Mouse (Mus musculus): ENCODE measurements around the gene Neurl3. TPM values are rescaled to one million over a fixed set of nuclear protein-coding genes. Genes with fewer than 3 reads are reported as not detected.

The Neurl3 gene
- total RNA-seq, 2 experiments from 2014 or later = 1.9 to 2.5 TPM

DNA sequence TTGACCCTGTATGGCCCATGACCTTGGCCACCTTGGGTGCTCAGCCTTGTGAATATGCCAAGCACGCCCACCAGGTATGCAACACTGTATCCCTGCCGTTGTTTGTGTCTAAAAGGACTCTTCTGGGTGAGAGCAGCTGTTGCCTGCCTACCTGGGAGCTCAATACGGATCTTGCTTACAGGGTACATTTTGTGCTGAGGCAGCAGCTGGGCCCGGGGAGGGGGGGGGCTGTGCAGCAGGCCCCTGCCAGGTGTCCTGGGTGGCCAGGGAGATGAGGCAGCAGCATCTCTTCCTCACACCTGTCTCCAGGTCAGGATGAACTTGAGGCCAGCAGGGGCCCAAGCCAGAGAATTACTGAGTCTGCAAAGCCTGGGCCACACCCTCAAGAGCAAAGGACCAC lies 23.6 kb upstream of the Neurl3 start:
- DNase-seq = no peak

GRCm38 (mm10) chr1:36296466-36297149 lies 22.1 kb upstream of the Neurl3 start:
- no peak for DNase-seq

- no peak for DNase-seq
Observed at GRCm38 (mm10) chr1:36294402-36294801, 19.9 kb upstream of the Neurl3 start.

GRCm38 (mm10) chr1:36293470-36293869 lies 19.0 kb upstream of the Neurl3 start:
- no peak for DNase-seq

- no peak for DNase-seq
Observed at GRCm38 (mm10) chr1:36281849-36282248, 7.4 kb upstream of the Neurl3 start.

DNA sequence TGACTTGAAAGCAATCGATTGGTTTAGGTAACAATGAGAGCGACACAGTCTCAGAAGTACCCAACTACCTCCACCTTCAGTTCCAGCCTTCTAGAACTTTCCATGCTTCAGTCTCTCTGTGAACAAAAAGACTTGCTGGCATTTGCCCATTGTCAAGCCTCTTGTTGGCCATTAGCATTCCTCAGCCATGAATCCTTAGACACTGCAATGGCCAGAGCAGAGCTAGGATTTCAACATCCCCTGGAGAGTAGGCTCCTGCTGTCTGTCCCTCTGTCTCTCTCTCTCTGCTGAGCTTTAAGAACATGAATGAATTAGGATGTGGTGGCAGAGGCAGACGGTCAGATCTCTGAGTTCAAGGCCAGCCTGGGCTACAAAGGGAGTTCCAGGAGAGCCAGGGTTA lies 6.5 kb upstream of the Neurl3 start:
- no peak for DNase-seq

DNA sequence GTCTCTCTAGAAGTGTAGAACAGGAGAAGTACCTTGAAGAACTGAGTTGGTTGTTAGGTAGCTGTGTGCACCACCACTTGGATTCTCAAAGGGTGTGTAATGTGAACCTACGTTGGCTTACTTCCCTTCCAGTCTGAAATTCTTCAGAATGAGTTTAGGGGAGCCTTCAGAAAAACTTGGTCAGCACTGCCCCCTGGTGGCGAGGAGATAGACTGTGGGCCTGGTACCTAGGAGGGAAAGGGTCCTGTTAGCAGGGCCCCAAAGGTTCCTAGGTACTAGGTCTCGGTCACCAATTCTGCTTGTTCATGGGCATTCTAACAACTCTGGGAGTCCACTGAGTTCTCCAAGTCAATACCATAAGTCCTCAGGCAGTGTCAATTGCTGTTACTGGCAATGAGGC lies 4.7 kb upstream of the Neurl3 start:
- DNase-seq = peak; percentile 89

DNA sequence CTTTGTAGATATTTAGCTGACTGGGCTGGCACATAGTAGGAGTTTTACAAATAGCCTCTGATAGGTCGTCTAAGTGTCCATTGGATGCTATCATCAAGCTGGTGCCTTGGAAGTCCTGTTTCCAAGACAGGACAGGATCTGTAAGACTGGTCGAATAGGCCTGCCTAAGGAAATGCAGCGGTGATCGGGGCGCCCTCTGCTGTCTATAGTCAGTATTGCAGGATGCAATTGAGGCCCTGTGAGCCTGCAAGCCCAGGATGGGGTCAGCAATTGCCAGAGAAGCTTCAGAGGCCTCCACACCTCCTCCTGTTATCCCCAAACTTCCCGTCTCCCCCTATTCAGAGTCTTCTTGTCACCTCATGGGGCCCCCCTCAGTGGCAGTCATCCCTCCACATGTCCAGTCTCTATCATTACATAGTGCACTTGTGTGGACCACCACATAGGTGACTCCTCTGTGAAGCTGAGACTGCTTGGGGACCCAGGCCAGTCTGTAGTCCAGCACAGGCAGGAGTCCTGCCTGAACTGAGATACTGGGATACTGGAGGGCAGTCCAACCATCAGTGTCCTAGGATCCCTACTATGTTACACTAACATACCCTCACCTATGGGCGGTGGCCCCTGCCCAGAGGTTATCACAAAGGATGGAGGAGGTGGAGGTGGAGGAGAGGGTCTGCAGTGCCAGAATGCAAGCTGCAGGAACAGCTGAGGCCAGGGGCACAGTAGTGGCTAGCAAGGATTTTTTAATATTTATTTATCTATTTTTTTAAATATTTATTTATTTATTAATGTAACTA lies 3.0 kb upstream of the Neurl3 start:
- peak; percentile 87 for DNase-seq

DNA sequence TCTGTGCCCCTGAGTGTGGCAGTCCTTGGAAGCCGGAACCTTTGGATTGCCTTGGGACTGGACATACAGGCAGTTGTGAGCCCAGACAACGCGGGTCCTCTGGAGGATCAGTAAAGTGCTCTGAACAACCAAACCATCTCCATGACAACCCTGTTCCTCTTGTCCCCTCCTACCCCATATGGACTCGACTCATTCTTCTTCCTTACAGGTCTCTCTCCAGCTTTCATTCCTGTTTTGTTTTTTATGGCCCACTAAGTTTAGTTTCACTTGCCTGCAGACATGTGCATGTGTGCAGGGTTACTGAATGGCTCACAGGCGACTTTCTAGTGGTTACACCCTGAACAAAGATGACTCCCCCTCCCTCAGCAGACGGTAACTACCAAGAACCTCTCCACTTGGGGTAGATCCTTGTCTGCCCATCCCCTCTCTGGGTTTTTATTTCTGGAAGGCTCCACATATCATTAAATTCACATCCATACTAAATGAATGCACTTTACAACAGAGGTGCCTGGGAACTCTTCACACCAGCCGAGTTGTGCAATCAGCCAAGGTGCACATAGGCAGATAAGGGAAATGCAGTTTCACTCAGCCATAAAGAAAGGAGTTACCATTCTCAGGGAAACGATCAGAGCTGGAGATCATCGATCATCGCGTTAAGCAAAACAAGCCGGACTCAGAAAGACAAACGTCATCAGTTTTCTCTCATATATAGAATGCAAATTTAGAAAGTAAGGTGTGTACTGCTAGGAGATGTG lies 1.3 kb upstream of the Neurl3 start:
- DNase-seq = no peak

DNA sequence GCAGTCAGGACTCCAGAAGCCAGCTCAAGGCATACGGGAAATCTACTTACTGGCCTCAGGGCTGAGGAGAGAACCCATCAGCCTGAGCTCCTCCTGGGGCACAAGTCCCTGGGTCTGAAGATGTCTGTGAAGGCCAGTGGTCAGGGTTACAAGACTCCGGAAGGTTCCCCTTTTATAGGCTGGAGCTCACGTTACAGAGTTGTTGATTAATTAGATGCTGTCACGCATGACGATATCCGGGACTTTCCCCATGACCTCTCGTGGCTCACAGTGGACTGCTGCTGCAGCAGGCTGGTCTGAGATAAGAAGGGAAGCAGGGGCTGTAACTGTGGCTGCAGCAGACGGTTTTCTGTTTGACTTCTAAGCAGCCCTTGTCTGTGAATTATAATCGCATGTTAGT lies 1.2 kb downstream of the Neurl3 start:
- DNase-seq = no peak

- DNase-seq = peak; percentile 22
Observed at GRCm38 (mm10) chr1:36272546-36272945, 1.9 kb downstream of the Neurl3 start.

GRCm38 (mm10) chr1:36271516-36272230 lies 2.8 kb downstream of the Neurl3 start:
- DNase-seq = no peak

GRCm38 (mm10) chr1:36270666-36271065 lies 3.8 kb downstream of the Neurl3 start:
- peak; percentile 13 for DNase-seq

- DNase-seq = no peak
Observed at GRCm38 (mm10) chr1:36269121-36269795, 5.2 kb downstream of the Neurl3 start.

GRCm38 (mm10) chr1:36267595-36267994 lies 6.9 kb downstream of the Neurl3 start:
- DNase-seq = no peak

DNA sequence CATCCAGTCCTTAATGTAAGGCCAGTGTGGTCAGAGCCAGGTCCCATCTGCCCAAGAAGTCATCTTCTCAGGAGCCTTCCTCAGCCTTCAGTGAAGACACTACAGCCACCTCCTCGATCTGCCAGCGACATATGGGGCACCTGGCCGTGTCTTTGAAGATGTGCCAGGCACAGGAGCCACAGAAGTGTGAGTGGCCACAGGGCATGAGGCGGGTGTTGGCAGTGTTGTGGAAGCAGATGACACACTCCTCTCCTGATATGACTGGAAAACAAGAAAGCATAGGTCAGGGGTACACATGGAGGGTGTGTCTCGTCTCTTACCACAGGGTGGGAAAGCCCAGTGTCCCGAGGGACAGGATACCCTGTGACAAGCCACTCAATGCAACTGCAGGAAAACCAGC lies 8.2 kb downstream of the Neurl3 start:
- no peak for DNase-seq

DNA sequence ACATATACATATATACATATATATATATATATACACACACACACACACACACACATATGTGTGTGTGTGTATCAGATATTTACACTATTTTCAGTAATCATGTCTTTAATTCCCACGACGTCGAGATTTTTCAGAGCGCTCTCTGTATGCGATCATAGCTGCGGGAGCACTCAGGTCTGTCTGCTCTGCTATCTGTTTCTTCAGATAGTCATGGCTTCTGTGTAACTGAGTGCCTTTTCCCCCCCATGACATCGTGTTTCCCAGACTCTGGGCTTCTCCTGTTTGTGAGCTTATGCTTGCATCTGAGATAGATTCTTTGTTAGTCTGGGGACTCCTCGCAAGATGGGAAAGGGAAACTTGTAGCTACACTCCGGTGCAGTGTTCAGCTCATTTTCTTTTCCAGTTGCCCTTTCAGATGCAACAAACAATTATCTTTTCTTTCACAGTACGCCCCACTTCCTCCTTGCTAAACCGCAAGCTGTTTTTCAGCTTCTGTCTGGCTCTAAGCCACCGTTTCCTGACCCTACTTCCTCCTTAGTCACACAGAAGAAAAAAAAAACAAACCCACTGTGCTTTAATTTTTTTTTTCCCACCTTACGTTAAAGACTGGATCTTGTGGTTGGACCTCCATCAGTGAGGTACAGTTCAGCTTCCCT lies 10.5 kb downstream of the Neurl3 start:
- DNase-seq = peak; percentile 24

GRCm38 (mm10) chr1:36261708-36262504 lies 12.6 kb downstream of the Neurl3 start:
- DNase-seq = no peak

- DNase-seq = no peak
Observed at GRCm38 (mm10) chr1:36260418-36260817, 14.1 kb downstream of the Neurl3 start.

GRCm38 (mm10) chr1:36259281-36259680 lies 15.2 kb downstream of the Neurl3 start:
- no peak for DNase-seq

Data from gastrocnemius, postnatal 10 days (tissue).